Mouse (Mus musculus): ENCODE data around the gene Spaca4. TPM values are rescaled to one million over a fixed set of nuclear protein-coding genes. Genes with fewer than 3 reads are reported as not detected.

The Spaca4 gene
- total RNA-seq, 4 experiments from 2014 or later: not detected

GRCm38 (mm10) chr7:45712022-45712757, 13.4 kb downstream of the Spaca4 start:
- DNase-seq (ENCODE audit: low spot score): no peak

- no peak for DNase-seq (ENCODE audit: low spot score)
Observed at GRCm38 (mm10) chr7:45711316-45712021, 14.1 kb downstream of the Spaca4 start.

GRCm38 (mm10) chr7:45710477-45711191, 15.0 kb downstream of the Spaca4 start:
- DNase-seq (ENCODE audit: low spot score): no peak

- DNase-seq (ENCODE audit: low spot score): no peak
Observed at GRCm38 (mm10) chr7:45709677-45710355, 15.8 kb downstream of the Spaca4 start.

GRCm38 (mm10) chr7:45709036-45709435, 16.6 kb downstream of the Spaca4 start:
- DNase-seq (ENCODE audit: low spot score): no peak

- DNase-seq (ENCODE audit: low spot score): peak; percentile 52
Observed at GRCm38 (mm10) chr7:45708221-45708761, 17.3 kb downstream of the Spaca4 start.

GRCm38 (mm10) chr7:45707375-45707967, 18.1 kb downstream of the Spaca4 start:
- peak; percentile 98 for DNase-seq (ENCODE audit: low spot score)

- peak; percentile 77 for DNase-seq (ENCODE audit: low spot score)
Observed at GRCm38 (mm10) chr7:45706721-45707241, 18.8 kb downstream of the Spaca4 start.

GRCm38 (mm10) chr7:45705873-45706281, 19.7 kb downstream of the Spaca4 start:
- DNase-seq (ENCODE audit: low spot score): peak; percentile 85

- no peak for DNase-seq (ENCODE audit: low spot score)
Observed at GRCm38 (mm10) chr7:45705443-45705864, 20.2 kb downstream of the Spaca4 start.

- peak; percentile 100 for DNase-seq (ENCODE audit: low spot score)
Observed at GRCm38 (mm10) chr7:45704730-45705442, 20.7 kb downstream of the Spaca4 start, which contains the start of gene Dbp. TSS of gene Dbp (plus strand) at chr7:45705088.

GRCm38 (mm10) chr7:45704046-45704559, 21.5 kb downstream of the Spaca4 start:
- peak; percentile 67 for DNase-seq (ENCODE audit: low spot score)

GRCm38 (mm10) chr7:45703521-45704033, 22.0 kb downstream of the Spaca4 start:
- DNase-seq (ENCODE audit: low spot score): no peak

- DNase-seq (ENCODE audit: low spot score): no peak
Observed at GRCm38 (mm10) chr7:45702809-45703520, 22.6 kb downstream of the Spaca4 start.

- DNase-seq (ENCODE audit: low spot score): no peak
Observed at GRCm38 (mm10) chr7:45702316-45702715, 23.3 kb downstream of the Spaca4 start.

- no peak for DNase-seq (ENCODE audit: low spot score)
Observed at GRCm38 (mm10) chr7:45701607-45702006, 24.0 kb downstream of the Spaca4 start.

- no peak for DNase-seq (ENCODE audit: low spot score)
Observed at GRCm38 (mm10) chr7:45701072-45701471, 24.5 kb downstream of the Spaca4 start.

GRCm38 (mm10) chr7:45700301-45701015, 25.2 kb downstream of the Spaca4 start:
- DNase-seq (ENCODE audit: low spot score): peak; percentile 90
